Mouse (Mus musculus) T-cell, adult 66 days (primary cell): ENCODE results near the gene Ins2. TPM values are rescaled to one million over a fixed set of nuclear protein-coding genes. Genes with fewer than 3 reads are reported as not detected.

Source experiments
- total RNA-seq, 2 experiments: library from RNA; stranded (reverse); gene quantifications; 3 replicates in 1 of 2; 4 replicates in 1 of 2; pipeline ENCODE4 v1.2.4; 2023

The Ins2 gene
- total RNA-seq, result not detected

GRCm38 (mm10) chr7:142743281-142743680, at the start of gene Ins2:
Ins2 (minus strand) TSS chr7:142743381.

GRCm38 (mm10) chr7:142669751-142670625, 73.2 kb downstream of the Ins2 start, which contains the start of gene Gm49394:
Gm49394 (minus strand) TSS chr7:142669942.

GRCm38 (mm10) chr7:142666659-142667058, 76.5 kb downstream of the Ins2 start, which contains the start of gene Igf2:
Igf2 (minus strand) TSS chr7:142666816.

Other genes with a start within 250 kb of the Ins2 start
- 10 to 100 TPM; 27.2 to 28.5 TPM for gene Tnnt3, start 244.5 kb downstream of the Ins2 start, total RNA-seq
- gene Mrpl23, start 210.7 kb downstream of the Ins2 start, total RNA-seq, result 10 to 100 TPM; 13.4 to 14.1 TPM
- gene Igf2, start 76.6 kb downstream of the Ins2 start, total RNA-seq, result 1 to 10 TPM in 1 of 2 experiments, under 1 TPM in 1; 0.38 to 1.2 TPM
- not detected for gene Gm49394, start 73.4 kb downstream of the Ins2 start, total RNA-seq
- gene Th, start 187.7 kb upstream of the Ins2 start, total RNA-seq, result not detected
- under 1 TPM in 1 of 2 experiments, not detected in 1; 0.47 TPM for gene Ascl2, start 225.9 kb upstream of the Ins2 start, total RNA-seq